Mouse (Mus musculus) limb, embryonic 14.5 days (tissue): ENCODE results near the gene Fam184b. TPM values are rescaled to one million over a fixed set of nuclear protein-coding genes. Genes with fewer than 3 reads are reported as not detected.

ENCODE experiments used
- ATAC-seq: fragments of 200-750 bp; cut with Nextera tagmentation; 2 replicates; pipeline ENCODE4 v1.8.0; 2017; ENCODE audit warnings: low read depth, moderate number of reproducible peaks, moderate TSS enrichment; ENCODE audit not compliant: low FRiP score
- DNase-seq: peaks from one replicate; pipeline ENCODE4 v3.0.0-alpha.2; 2015; ENCODE audit warnings: low spot score
- H3K27ac ChIP-seq: fragments of 300-500 bp; sonication (generic); replicated peaks from 2 replicates; pipeline ENCODE4 v1.5.1; 2014; ENCODE audit warnings: low read depth, mild to moderate bottlenecking, low read length, moderate library complexity, mixed read lengths
- H3K27me3 ChIP-seq: fragments of 300-500 bp; sonication (generic); 2 replicates; pipeline ENCODE4 v1.6.1; 2014; ENCODE audit warnings: low read length, mixed read lengths; ENCODE audit not compliant: control insufficient read depth, insufficient read depth
- H3K36me3 ChIP-seq: fragments of 300-500 bp; sonication (generic); 2 replicates; pipeline ENCODE4 v1.6.1; 2014; ENCODE audit warnings: mild to moderate bottlenecking, low read length, moderate library complexity, mixed read lengths; ENCODE audit not compliant: control insufficient read depth, insufficient read depth
- H3K4me1 ChIP-seq: fragments of 300-500 bp; sonication (generic); 2 replicates; pipeline ENCODE4 v1.6.1; 2014; ENCODE audit warnings: antibody characterized with exemption, low read length, mixed read lengths; ENCODE audit not compliant: control insufficient read depth, insufficient read depth
- H3K4me2 ChIP-seq: fragments of 300-500 bp; sonication (generic); replicated peaks from 2 replicates; pipeline ENCODE4 v1.6.1; 2014; ENCODE audit warnings: low read depth, mild to moderate bottlenecking, low read length, moderate library complexity; ENCODE audit not compliant: severe bottlenecking
- H3K4me3 ChIP-seq: fragments of 300-500 bp; sonication (generic); replicated peaks from 2 replicates; pipeline ENCODE4 v1.5.1; 2014; ENCODE audit warnings: low read length
- H3K9ac ChIP-seq: fragments of 300-500 bp; sonication (generic); 2 replicates; pipeline ENCODE4 v1.6.1; 2014; ENCODE audit warnings: mild to moderate bottlenecking, low read depth, low read length, moderate library complexity; ENCODE audit not compliant: severe bottlenecking
- H3K9me3 ChIP-seq: fragments of 300-500 bp; sonication (generic); 2 replicates; pipeline ENCODE4 v1.6.1; 2016; ENCODE audit warnings: low read length; ENCODE audit not compliant: control insufficient read depth
- POLR2A ChIP-seq: fragments of 200-500 bp; IDR thresholded peaks from 2 replicates; pipeline ENCODE4 v1.8.0; 2012; ENCODE audit warnings: inconsistent platforms, mild to moderate bottlenecking, moderate library complexity, borderline replicate concordance; ENCODE audit not compliant: insufficient read depth, insufficient read length; ENCODE audit errors: extremely low read depth
- WGBS: fragments of 180-500 bp; shearing (Covaris S2); extraction: QIAGEN DNeasy Blood & Tissue Kit; methylation state at CpG from one replicate; pipeline ENCODE4 v1.1.7; 2014; 5-methylcytosine and 5-hydroxymethylcytosine counted together
- polyA plus RNA-seq, 2 experiments: library from polyadenylated mRNA; depleted of rRNA in 1 of 2; stranded (reverse) in 1 of 2; unstranded in 1 of 2; fragments of >200 nt; fragmentation: Nextera tagmentation in 1 of 2; extraction: Ambion mirVana in 1 of 2; gene quantifications; 2 replicates each; pipeline versions ENCODE4 v1.2.1 to v1.2.3; 2012 to 2014

Gene Fam184b
- polyA plus RNA-seq, 2 experiments = 1.6 to 3.1 TPM

GRCm38 (mm10) chr5:45651026-45651703 lies 11.8 kb upstream of the Fam184b start:
- H3K4me3 ChIP-seq = no peak overlapping the region
- no peaks in the 10 kb centered on the region for H3K9me3 ChIP-seq
- no peaks in the 10 kb centered on the region for H3K27me3 ChIP-seq
- ATAC-seq (no peak), DNase-seq (no peak)
- WGBS = 70% methylated on average over 2 of the region's 2 CpGs
- no peak overlapping the region for H3K9ac ChIP-seq
- no peaks in the 10 kb centered on the region for H3K36me3 ChIP-seq
- no peak for TF ChIP-seq POLR2A
- no peaks in the 10 kb centered on the region for H3K4me1 ChIP-seq
- no peak overlapping the region for H3K27ac ChIP-seq
- no peak overlapping the region for H3K4me2 ChIP-seq

- ATAC-seq (0 out of 2 replicates have a peak, but pooled peaks have one; percentile 24), DNase-seq (no peak)
- Histone ChIP-seq H3K36me3 (no peaks in the 10 kb centered on the region), H3K27ac (no peak overlapping the region), H3K4me3 (peak overlapping the region; percentile 62), H3K27me3 (no peaks in the 10 kb centered on the region), H3K4me1 (no peaks in the 10 kb centered on the region), H3K4me2 (peak overlapping the region; percentile 97), H3K9ac (peak overlapping the region; percentile 56), H3K9me3 (no peaks in the 10 kb centered on the region)
- WGBS = 2% methylated on average over 8 of the region's 8 CpGs
- TF ChIP-seq POLR2A = no peak
Measured at GRCm38 (mm10) chr5:45639715-45640092, 290 bp upstream of the Fam184b start.

- WGBS = 27% methylated on average over 3 of the region's 3 CpGs
- DNase-seq (peak; percentile 28), ATAC-seq (0 out of 2 replicates have a peak, but pooled peaks have one; percentile 7)
- Histone ChIP-seq H3K9me3 (no peaks in the 10 kb centered on the region), H3K4me3 (peak overlapping the region; percentile 62; the same call in 1 of the 2 replicates), H3K9ac (no peak overlapping the region), H3K27me3 (no peaks in the 10 kb centered on the region), H3K27ac (no peak overlapping the region), H3K4me2 (peak overlapping the region; percentile 97; the same call in 1 of the 2 replicates), H3K36me3 (no peaks in the 10 kb centered on the region), H3K4me1 (no peaks in the 10 kb centered on the region)
- no peak for TF ChIP-seq POLR2A
Measured at GRCm38 (mm10) chr5:45638378-45638777, 1.0 kb downstream of the Fam184b start.

- Histone ChIP-seq H3K27me3 (no peaks in the 10 kb centered on the region), H3K4me3 (no peak overlapping the region), H3K36me3 (no peaks in the 10 kb centered on the region), H3K9ac (no peak overlapping the region), H3K27ac (no peak overlapping the region), H3K4me1 (no peaks in the 10 kb centered on the region), H3K4me2 (no peak overlapping the region), H3K9me3 (0 out of 2 replicates have a peak, but pooled peaks cover 3% of the 10 kb centered on the region)
- ATAC-seq = no peak
- TF ChIP-seq POLR2A = no peak
- no peak for DNase-seq
Measured at GRCm38 (mm10) chr5:45629470-45629869, 9.9 kb downstream of the Fam184b start.

- no peak for TF ChIP-seq POLR2A
- no peak overlapping the region for H3K27ac ChIP-seq
- H3K9me3 ChIP-seq = 0 out of 2 replicates have a peak, but pooled peaks cover 8% of the 10 kb centered on the region
- 62% methylated on average over 1 of the region's 1 CpGs for WGBS
- DNase-seq = peak; percentile 3
- H3K36me3 ChIP-seq = no peaks in the 10 kb centered on the region
- H3K4me2 ChIP-seq = no peak overlapping the region
- no peaks in the 10 kb centered on the region for H3K27me3 ChIP-seq
- H3K9ac ChIP-seq = no peak overlapping the region
- ATAC-seq = no peak
- no peak overlapping the region for H3K4me3 ChIP-seq
- no peaks in the 10 kb centered on the region for H3K4me1 ChIP-seq
Measured at GRCm38 (mm10) chr5:45627771-45628170, 11.6 kb downstream of the Fam184b start.

GRCm38 (mm10) chr5:45621511-45621910 lies 17.9 kb downstream of the Fam184b start:
- DNase-seq (no peak), ATAC-seq (no peak)

More at GRCm38 (mm10) chr5:45621511-45621910, 17.9 kb downstream of the Fam184b start:
- no peak for TF ChIP-seq POLR2A
- Histone ChIP-seq H3K4me2 (no peak overlapping the region), H3K9ac (no peak overlapping the region), H3K4me3 (no peak overlapping the region), H3K36me3 (no peaks in the 10 kb centered on the region), H3K27ac (no peak overlapping the region), H3K4me1 (no peaks in the 10 kb centered on the region), H3K9me3 (peaks cover 8% of the 10 kb centered on the region; the same call in 1 of the 2 replicates), H3K27me3 (no peaks in the 10 kb centered on the region)
- 63% methylated on average over 3 of the region's 3 CpGs for WGBS
